Mouse (Mus musculus) heart, embryonic 14.5 days (tissue): ENCODE results near the gene Sbsn. TPM values are rescaled to one million over a fixed set of nuclear protein-coding genes. Genes with fewer than 3 reads are reported as not detected.

Source experiments
- ATAC-seq: fragments of 200-750 bp; cut with Nextera tagmentation; 2 replicates; pipeline ENCODE4 v1.8.0; 2017; ENCODE audit warnings: low read depth, moderate TSS enrichment; ENCODE audit not compliant: insufficient number of reproducible peaks, insufficient read depth, low FRiP score
- H3K27ac ChIP-seq, 2 experiments: fragments of 200-500 bp in 1 of 2; fragments of 300-500 bp in 1 of 2; sonication (generic) in 1 of 2; replicated peaks in 1 of 2; 2 replicates each; pipeline ENCODE4 v1.5.1; 2012 to 2014; ENCODE audit warnings: low read depth in 2 of 2, low read length in 2 of 2, control low read depth in 1 of 2, mild to moderate bottlenecking in 1 of 2, mixed read lengths in 1 of 2; ENCODE audit not compliant: control insufficient read depth in 1 of 2, insufficient read depth in 1 of 2
- H3K27me3 ChIP-seq: fragments of 300-500 bp; sonication (generic); 2 replicates; pipeline ENCODE4 v1.6.1; 2014; ENCODE audit warnings: mild to moderate bottlenecking, low read length, control low read depth; ENCODE audit not compliant: control insufficient read depth, insufficient read depth
- H3K36me3 ChIP-seq: fragments of 300-500 bp; sonication (generic); 2 replicates; pipeline ENCODE4 v1.6.1; 2014; ENCODE audit warnings: mild to moderate bottlenecking, control low read depth, low read length, mixed read lengths; ENCODE audit not compliant: control insufficient read depth, insufficient read depth
- H3K4me1 ChIP-seq, 2 experiments: fragments of 200-500 bp in 1 of 2; fragments of 300-500 bp in 1 of 2; sonication (generic) in 1 of 2; 2 replicates each; pipeline ENCODE4 v1.6.1; 2012 to 2014; ENCODE audit warnings: low read length in 2 of 2, control low read depth in 1 of 2, mixed read lengths in 1 of 2; ENCODE audit not compliant: control insufficient read depth in 2 of 2, insufficient read depth in 2 of 2
- H3K4me2 ChIP-seq: fragments of 300-500 bp; sonication (generic); 2 replicates; pipeline ENCODE4 v1.6.1; 2014; ENCODE audit warnings: mild to moderate bottlenecking, low read length
- H3K4me3 ChIP-seq, 2 experiments: fragments of 200-500 bp in 1 of 2; fragments of 300-500 bp in 1 of 2; sonication (generic) in 1 of 2; 2 replicates each; pipeline ENCODE4 v1.5.1; 2012 to 2014; ENCODE audit warnings: low read length in 2 of 2, mild to moderate bottlenecking in 2 of 2, control low read depth in 1 of 2, low read depth in 1 of 2, moderate library complexity in 1 of 2; ENCODE audit not compliant: control insufficient read depth in 1 of 2, insufficient read depth in 1 of 2
- H3K9ac ChIP-seq: fragments of 300-500 bp; sonication (generic); 2 replicates; pipeline ENCODE4 v1.6.1; 2014; ENCODE audit warnings: mild to moderate bottlenecking, low read length
- H3K9me3 ChIP-seq: fragments of 300-500 bp; sonication (generic); 2 replicates; pipeline ENCODE4 v1.6.1; 2016; ENCODE audit warnings: low read length, control low read depth; ENCODE audit not compliant: control insufficient read depth
- WGBS: fragments of 180-500 bp; shearing (Covaris S2); extraction: QIAGEN DNeasy Blood & Tissue Kit; methylation state at CpG from one replicate; pipeline ENCODE4 v1.1.7; 2014; 5-methylcytosine and 5-hydroxymethylcytosine counted together
- polyA plus RNA-seq: library from polyadenylated mRNA; unstranded; fragments of >200 nt; fragmentation: Nextera tagmentation; extraction: Ambion mirVana; gene quantifications from 2 replicates; pipeline ENCODE4 v1.2.1, GENCODE M21; 2014

Gene Sbsn
- polyA plus RNA-seq, 1 experiment from 2014 or later: 0.57 TPM

GRCm38 (mm10) chr7:30781792-30782191, 30.5 kb downstream of the Sbsn start:
- Histone ChIP-seq H3K4me2 (no peak overlapping the region), H3K27ac (no peak overlapping the region), H3K27me3 (no peaks in the 10 kb centered on the region), H3K36me3 (no peaks in the 10 kb centered on the region), H3K9me3 (no peaks in the 10 kb centered on the region), H3K4me1 (no peaks in the 10 kb centered on the region), H3K9ac (no peak overlapping the region), H3K4me3 (no peak overlapping the region)
- no peak for ATAC-seq
- WGBS: 65% methylated on average over 4 of the region's 4 CpGs

GRCm38 (mm10) chr7:30782658-30783057, 31.4 kb downstream of the Sbsn start:
- no peaks in the 10 kb centered on the region for H3K36me3 ChIP-seq
- WGBS: 64% methylated on average over 3 of the region's 3 CpGs
- no peak overlapping the region for H3K9ac ChIP-seq
- no peak overlapping the region for H3K4me3 ChIP-seq
- H3K27ac ChIP-seq: no peak overlapping the region
- H3K4me2 ChIP-seq: no peak overlapping the region
- H3K27me3 ChIP-seq: 0 out of 2 replicates have a peak, but pooled peaks cover 4% of the 10 kb centered on the region
- ATAC-seq: no peak
- H3K4me1 ChIP-seq: no peaks in the 10 kb centered on the region
- H3K9me3 ChIP-seq: no peaks in the 10 kb centered on the region

GRCm38 (mm10) chr7:30785154-30785553, 33.9 kb downstream of the Sbsn start:
- Histone ChIP-seq H3K27ac (no peak overlapping the region), H3K9me3 (no peaks in the 10 kb centered on the region), H3K4me1 (no peaks in the 10 kb centered on the region), H3K27me3 (peaks cover 18% of the 10 kb centered on the region; the same call in 1 of the 2 replicates), H3K9ac (no peak overlapping the region), H3K36me3 (no peaks in the 10 kb centered on the region), H3K4me2 (no peak overlapping the region), H3K4me3 (no peak overlapping the region)
- ATAC-seq: no peak
- WGBS: 57% methylated on average over 1 of the region's 1 CpGs

GRCm38 (mm10) chr7:30785721-30786546, 34.7 kb downstream of the Sbsn start:
- Histone ChIP-seq H3K9me3 (no peaks in the 10 kb centered on the region), H3K4me1 (no peaks in the 10 kb centered on the region), H3K9ac (no peak overlapping the region), H3K27ac (no peak overlapping the region), H3K4me3 (no peak overlapping the region), H3K36me3 (no peaks in the 10 kb centered on the region), H3K4me2 (no peak overlapping the region), H3K27me3 (peaks cover 20% of the 10 kb centered on the region; the same call in 1 of the 2 replicates)
- ATAC-seq: no peak
- WGBS: 70% methylated on average over 13 of the region's 13 CpGs

- ATAC-seq: no peak
- no peaks in the 10 kb centered on the region; a peak in 1 of 4 replicates for H3K4me1 ChIP-seq
Observed at GRCm38 (mm10) chr7:30787377-30788022, 36.2 kb downstream of the Sbsn start, which contains the start of gene Krtdap. Gene Krtdap (plus strand): TSS chr7:30787896.

GRCm38 (mm10) chr7:30790141-30790540, 38.9 kb downstream of the Sbsn start:
- no peak for ATAC-seq
- H3K4me2 ChIP-seq: no peak overlapping the region

More at GRCm38 (mm10) chr7:30787377-30788022, 36.2 kb downstream of the Sbsn start, which contains the start of gene Krtdap:
- no peaks in the 10 kb centered on the region for H3K9me3 ChIP-seq
- no peak within 1 kb of the TSS for H3K4me2 ChIP-seq
- H3K27me3 ChIP-seq: peaks cover 20% of the 10 kb centered on the region; the same call in 1 of the 2 replicates
- H3K36me3 ChIP-seq: no peaks in the 10 kb centered on the region
- H3K4me3 ChIP-seq: no peak within 1 kb of the TSS
- H3K9ac ChIP-seq: no peak within 1 kb of the TSS
- no peak within 1 kb of the TSS for H3K27ac ChIP-seq
- 42% methylated on average over 14 of the region's 15 CpGs for WGBS

GRCm38 (mm10) chr7:30791921-30792320, 40.6 kb downstream of the Sbsn start:
- Histone ChIP-seq H3K9ac (no peak overlapping the region), H3K4me3 (no peak overlapping the region), H3K27me3 (peaks cover 20% of the 10 kb centered on the region; the same call in 1 of the 2 replicates), H3K9me3 (no peaks in the 10 kb centered on the region), H3K4me1 (no peaks in the 10 kb centered on the region; a peak in 1 of 4 replicates), H3K4me2 (no peak overlapping the region), H3K36me3 (no peaks in the 10 kb centered on the region), H3K27ac (no peak overlapping the region)
- ATAC-seq: no peak
- WGBS: 18% methylated on average over 9 of the region's 9 CpGs

More at GRCm38 (mm10) chr7:30790141-30790540, 38.9 kb downstream of the Sbsn start:
- no peak overlapping the region for H3K4me3 ChIP-seq
- H3K27me3 ChIP-seq: peaks cover 20% of the 10 kb centered on the region; the same call in 1 of the 2 replicates
- H3K27ac ChIP-seq: no peak overlapping the region
- H3K36me3 ChIP-seq: no peaks in the 10 kb centered on the region
- no peak overlapping the region for H3K9ac ChIP-seq
- no peaks in the 10 kb centered on the region; a peak in 1 of 4 replicates for H3K4me1 ChIP-seq
- H3K9me3 ChIP-seq: no peaks in the 10 kb centered on the region
- 74% methylated on average over 10 of the region's 10 CpGs for WGBS
